Mouse (Mus musculus): Measurements from ENCODE around the gene Rspo1.
"Not testable (repeated sequence)": the region's sequence is repeated elsewhere in the genome, so short reads cannot be mapped to it uniquely, and the experiment has no call there.

The Rspo1 gene

GRCm38 (mm10) chr4:124985671-124986602 is at the start of gene Rspo1:
Gene Rspo1, plus strand, starts transcription at chr4:124986430.
- in situ Hi-C loops (cut with MseI, MboI), result no loop called here

- in situ Hi-C loops (cut with MseI, MboI), result no loop called here
Observed at GRCm38 (mm10) chr4:124936613-124937471, 49.4 kb upstream of the Rspo1 start, which contains the start of gene 9930104L06Rik. Gene 9930104L06Rik, plus strand, starts transcription at chr4:124937048.

- in situ Hi-C loops (cut with MseI, MboI), result not testable (repeated sequence)
Observed at GRCm38 (mm10) chr4:124939211-124939610, 47.0 kb upstream of the Rspo1 start, which contains the start of gene Cdca8. Gene Cdca8, minus strand, starts transcription at chr4:124939311.

GRCm38 (mm10) chr4:124943022-124943421 is 43.2 kb upstream of the Rspo1 start:
- in situ Hi-C loops (cut with MseI, MboI), result no loop called here

DNA sequence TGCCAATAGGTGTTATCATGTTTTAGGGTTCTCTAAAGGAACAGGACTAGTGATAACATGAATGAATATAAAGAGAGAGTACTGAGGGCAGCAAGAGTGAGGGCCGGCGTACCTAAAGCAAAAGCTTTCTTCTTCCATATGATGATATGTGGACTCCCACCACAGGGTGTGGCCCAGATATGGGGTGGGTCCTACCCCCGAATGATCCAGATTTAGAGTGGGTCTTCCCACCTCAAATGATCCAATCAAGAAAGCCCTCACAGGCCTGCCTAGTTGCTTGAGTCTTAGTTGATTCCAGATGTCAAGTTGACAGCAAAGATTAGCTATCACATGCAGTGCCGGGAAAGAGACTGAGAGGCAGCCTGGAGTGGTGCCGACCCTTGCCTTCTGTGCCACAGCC is 42.4 kb upstream of the Rspo1 start:
- in situ Hi-C loops (cut with MseI, MboI), result no loop called here

DNA sequence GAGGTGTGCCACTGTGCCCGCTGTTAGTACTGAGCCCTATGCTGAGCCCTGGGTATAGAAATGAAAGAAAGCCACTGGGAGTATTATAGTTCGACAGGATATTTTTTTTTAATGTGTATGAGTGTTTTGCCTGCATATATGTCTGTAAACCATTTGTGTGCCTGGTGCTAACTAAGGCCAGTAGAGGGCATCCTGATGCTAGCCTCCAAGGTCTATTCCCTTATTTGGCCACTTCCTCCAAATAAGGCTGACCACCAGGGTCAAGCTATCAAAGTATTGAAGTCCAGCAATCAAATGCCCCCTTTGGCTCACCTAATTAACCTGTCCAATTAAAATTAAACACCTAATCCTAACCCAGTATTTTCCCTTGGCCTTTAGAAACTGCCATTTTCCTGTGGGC is 41.3 kb upstream of the Rspo1 start:
- in situ Hi-C loops (cut with MseI, MboI), result no loop called here

- in situ Hi-C loops (cut with MseI, MboI), result no loop called here
Observed at GRCm38 (mm10) chr4:124949488-124949887, 36.7 kb upstream of the Rspo1 start.

DNA sequence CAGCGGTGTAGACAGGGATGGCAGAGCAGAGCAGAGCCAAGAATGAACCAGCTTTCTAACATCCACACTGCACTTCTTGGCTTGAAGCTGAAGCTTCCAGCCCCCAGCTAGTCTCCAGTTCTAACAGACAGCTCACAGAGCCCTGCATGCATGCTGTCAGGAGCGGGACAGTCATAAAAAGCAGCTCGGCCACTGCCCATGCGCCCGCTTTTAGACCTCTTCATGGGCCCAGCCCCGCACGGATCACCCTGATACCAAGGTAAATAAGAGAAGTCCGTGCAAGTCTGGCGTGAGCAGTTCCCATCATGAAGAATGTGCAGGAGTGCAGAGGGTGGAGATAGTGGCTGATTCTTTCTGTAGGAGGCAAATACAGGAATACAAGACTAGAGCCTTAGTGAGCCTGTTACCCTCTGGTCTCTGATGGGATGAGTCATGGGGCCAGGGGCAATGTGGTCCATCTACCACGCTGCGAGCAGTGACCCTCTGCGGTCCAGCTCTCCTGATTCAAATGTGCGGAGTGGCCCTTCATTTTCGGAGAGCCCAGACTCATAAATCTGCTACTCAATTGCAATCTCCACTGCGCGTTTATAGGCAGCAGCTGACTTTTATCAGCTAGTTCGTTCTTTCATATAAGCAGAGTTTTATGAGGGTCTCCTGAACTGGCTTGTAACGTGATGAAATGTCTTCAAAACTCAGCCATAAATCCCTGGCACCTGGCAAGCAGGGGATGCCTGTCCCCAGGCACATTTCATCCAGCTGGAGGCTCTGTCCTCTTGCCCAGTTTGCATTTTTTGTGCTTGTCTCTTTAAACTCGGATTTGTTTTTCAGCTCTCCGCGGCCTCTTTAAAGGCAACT is 35.8 kb upstream of the Rspo1 start:
- in situ Hi-C loops (cut with MseI, MboI), result no loop called here

GRCm38 (mm10) chr4:124951036-124951433 is 35.2 kb upstream of the Rspo1 start:
- in situ Hi-C loops (cut with MseI, MboI), result no loop called here

GRCm38 (mm10) chr4:124953546-124953945 is 32.7 kb upstream of the Rspo1 start:
- in situ Hi-C loops (cut with MseI, MboI), result no loop called here

DNA sequence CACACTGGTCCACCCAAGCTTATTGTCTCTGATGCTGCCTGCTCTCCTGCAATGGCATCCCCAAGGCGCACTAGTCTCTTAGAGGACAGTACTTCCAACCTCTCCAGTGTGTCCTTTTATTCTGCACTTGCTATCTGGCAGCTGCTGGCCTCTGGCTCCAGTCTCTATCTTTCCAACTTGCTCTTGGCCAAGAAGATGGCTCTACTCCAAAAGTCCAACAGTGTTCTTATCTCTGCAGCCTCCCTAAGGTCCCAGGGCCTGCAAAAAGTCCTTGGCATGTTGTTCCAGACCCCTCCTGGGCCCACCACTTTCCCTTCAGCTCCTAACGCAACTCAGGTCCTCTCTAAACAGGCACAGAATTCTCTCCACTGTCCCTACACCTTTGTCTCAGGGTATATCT is 28.9 kb upstream of the Rspo1 start:
- in situ Hi-C loops (cut with MseI, MboI), result loop anchor here in 1 of 2 experiments (5.0 kb wide), 1 partner anchor 65 kb away; no protein-coding TSS in a partner anchor

GRCm38 (mm10) chr4:124959062-124959461 is 27.2 kb upstream of the Rspo1 start:
- in situ Hi-C loops (cut with MseI, MboI), result loop anchor here in 1 of 2 experiments (5.0 kb wide), 1 partner anchor 63 kb away; no protein-coding TSS in a partner anchor

GRCm38 (mm10) chr4:124960940-124961339 is 25.3 kb upstream of the Rspo1 start:
- in situ Hi-C loops (cut with MseI, MboI), result no loop called here

DNA sequence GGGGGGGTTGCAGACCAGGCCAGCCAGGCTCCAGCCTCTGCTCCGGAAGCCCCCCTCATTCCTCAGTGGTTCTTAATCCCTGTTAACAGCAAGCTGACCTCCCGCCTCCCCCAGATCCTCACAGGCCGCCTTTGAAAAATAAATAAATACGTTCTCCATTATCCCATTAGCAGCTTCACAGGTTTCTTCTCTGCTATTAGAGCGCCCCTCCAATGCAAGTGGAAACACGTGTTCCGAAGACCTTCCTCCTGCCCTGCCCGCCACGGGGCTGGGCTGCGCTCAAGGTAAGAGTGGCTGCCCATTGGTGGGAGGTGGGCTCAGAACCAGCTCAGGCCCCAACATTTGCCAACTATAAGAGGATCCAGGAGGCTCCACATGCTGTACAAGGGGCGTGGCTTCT is 23.7 kb upstream of the Rspo1 start:
- in situ Hi-C loops (cut with MseI, MboI), result no loop called here

GRCm38 (mm10) chr4:124964912-124965599 is 21.2 kb upstream of the Rspo1 start:
- in situ Hi-C loops (cut with MseI, MboI), result no loop called here

- in situ Hi-C loops (cut with MseI, MboI), result no loop called here
Observed at GRCm38 (mm10) chr4:124968711-124969110, 17.5 kb upstream of the Rspo1 start.

- in situ Hi-C loops (cut with MseI, MboI), result no loop called here
Observed at GRCm38 (mm10) chr4:124969219-124969848, 16.9 kb upstream of the Rspo1 start.

GRCm38 (mm10) chr4:124970194-124970593 is 16.0 kb upstream of the Rspo1 start:
- in situ Hi-C loops (cut with MseI, MboI), result no loop called here

- in situ Hi-C loops (cut with MseI, MboI), result no loop called here
Observed at GRCm38 (mm10) chr4:124970677-124971076, 15.6 kb upstream of the Rspo1 start.

DNA sequence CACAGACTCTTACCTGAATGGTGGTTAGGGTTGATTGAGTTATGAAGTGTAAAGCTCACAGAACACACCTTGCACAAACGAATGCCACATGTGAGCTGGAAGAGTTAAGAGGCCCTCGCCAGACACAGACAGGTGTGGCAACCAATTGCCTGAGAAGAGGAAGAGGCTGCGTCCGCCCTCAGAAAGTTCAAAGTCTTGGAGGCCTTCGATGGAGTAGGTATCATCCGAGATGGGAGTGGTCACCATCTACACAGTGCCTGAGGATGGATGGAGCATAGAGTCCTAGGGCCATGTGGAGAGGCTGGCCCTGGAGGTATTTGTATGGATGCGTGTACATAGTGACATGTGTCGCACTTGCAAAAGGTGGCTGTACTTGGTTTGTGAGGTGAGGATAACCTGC is 15.1 kb upstream of the Rspo1 start:
- in situ Hi-C loops (cut with MseI, MboI), result no loop called here
